In the genomic region with DNA sequence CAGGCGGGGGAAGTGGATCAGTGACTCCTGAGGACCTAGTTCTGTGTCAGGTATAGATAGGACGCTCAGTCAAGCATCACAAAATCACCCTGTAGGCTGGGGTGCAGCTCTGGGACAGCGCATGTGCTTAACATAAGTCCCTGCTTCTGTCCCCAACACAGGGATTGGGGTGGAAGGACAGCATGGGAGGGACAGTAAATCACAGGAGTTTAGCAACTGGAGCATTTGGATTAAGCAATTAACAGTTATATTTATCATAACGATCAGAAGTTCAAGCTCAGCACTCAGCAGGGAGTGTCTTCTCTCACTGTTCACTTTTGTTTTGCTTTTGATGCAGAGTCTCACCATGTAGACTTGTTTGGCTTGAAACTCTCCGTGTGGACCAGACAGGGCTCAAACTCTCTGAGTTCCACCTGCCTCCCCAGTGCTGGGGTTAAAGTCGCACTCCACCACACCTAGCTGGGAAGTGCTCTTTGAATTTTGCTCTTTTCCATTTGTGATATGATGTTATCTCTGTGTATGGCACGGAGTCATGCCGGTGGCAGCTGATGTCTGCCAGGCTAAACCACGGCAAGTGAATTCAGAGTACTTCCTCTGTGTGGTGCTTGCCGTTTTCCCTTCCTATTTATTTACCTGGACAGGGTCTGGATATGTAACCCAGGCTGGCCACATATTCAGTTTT, we compare ENCODE assay signal across 17 mouse cellular contexts. TPM values are rescaled to one million over a fixed set of nuclear protein-coding genes. Genes with fewer than 3 reads are reported as not detected.
DNase-seq lines count a peak whose midpoint lies in the region; ATAC-seq and TF ChIP-seq lines count a peak whose summit lies in the region.
"Had no signal": no experiment of that assay in that cellular context is flagged by ENCODE, and none has a peak within 500 bp of the region (broad histone marks: within the 10 kb centered on the region; RNA-seq: fewer than 3 reads in every experiment).

No protein-coding gene starts in this region.

- H3K4me3 ChIP-seq in liver, embryonic 13.5 days (replicated peaks) = no peak overlapping the region
- H3K4me3 ChIP-seq in liver, embryonic 12.5 days = no peak overlapping the region; the same call in 1 of the 2 replicates
- peak overlapping the region; percentile 1 to 37 for H3K4me3 ChIP-seq in MEL (ENCODE audit: control insufficient read depth in 1 of 2, insufficient read depth in 1 of 2, low read depth in 2 of 2, low read length in 2 of 2)
- H3K4me3 ChIP-seq in intestine, postnatal 0 days (ENCODE audit: low read depth, low read length) = no peak overlapping the region
- H3K4me3 ChIP-seq: embryonic facial prominence, embryonic 12.5 days; forebrain, embryonic 15.5 days; heart, embryonic 13.5 days; hindbrain, embryonic 12.5 days had no signal

- ATAC-seq in liver, embryonic 13.5 days (ENCODE audit: low read depth) = no peak
- ATAC-seq in liver, embryonic 12.5 days = no peak
- ATAC-seq in intestine, postnatal 0 days = peak; percentile 62
- no peak for ATAC-seq in granulocyte monocyte progenitor cell, adult 5-6 weeks (replicated peaks; ENCODE audit: poor library complexity, severe bottlenecking)
- ATAC-seq: forebrain, embryonic 15.5 days; hindbrain, embryonic 16.5 days; inflammation-experienced regulatory T-cells, adult 6 months had no signal

- peak; percentile 1 to 45; a peak in 2 of 4 replicates for TF ChIP-seq EP300 in MEL (IDR thresholded peaks at IDR 0.05; ENCODE audit: low read depth in 1 of 2, low read length in 2 of 2)

- no peak for TF ChIP-seq RAD21 in MEL (IDR thresholded peaks at IDR 0.05; ENCODE audit: low read depth, low read length)

- 0 out of 2 replicates have a peak overlapping the region, but pooled peaks have one; percentile 33 for H3K9ac ChIP-seq in liver, embryonic 13.5 days
- H3K9ac ChIP-seq in liver, embryonic 12.5 days = no peak overlapping the region
- peak overlapping the region; percentile 0 for H3K9ac ChIP-seq in MEL (ENCODE audit: control insufficient read depth, low read depth, low read length, poor library complexity, severe bottlenecking)
- no peak overlapping the region for H3K9ac ChIP-seq in intestine, postnatal 0 days (ENCODE audit: low read depth, low read length)
- H3K9ac ChIP-seq: embryonic facial prominence, embryonic 12.5 days; forebrain, embryonic 15.5 days; heart, embryonic 13.5 days; hindbrain, embryonic 12.5 days had no signal

- no peaks in the 10 kb centered on the region for H3K9me3 ChIP-seq in liver, embryonic 13.5 days (replicated peaks)
- no peaks in the 10 kb centered on the region for H3K9me3 ChIP-seq in liver, embryonic 12.5 days (replicated peaks)
- no peaks in the 10 kb centered on the region for H3K9me3 ChIP-seq in MEL (replicated peaks; ENCODE audit: insufficient read depth, low read length)
- no peaks in the 10 kb centered on the region for H3K9me3 ChIP-seq in intestine, postnatal 0 days (ENCODE audit: control insufficient read depth)
- H3K9me3 ChIP-seq: embryonic facial prominence, embryonic 12.5 days; forebrain, embryonic 15.5 days; heart, embryonic 13.5 days; hindbrain, embryonic 12.5 days had no signal

- H3K27me3 ChIP-seq in liver, embryonic 13.5 days = no peaks in the 10 kb centered on the region
- no peaks in the 10 kb centered on the region for H3K27me3 ChIP-seq in liver, embryonic 12.5 days (replicated peaks)
- no peaks in the 10 kb centered on the region for H3K27me3 ChIP-seq in MEL (ENCODE audit: control insufficient read depth in 1 of 2, insufficient read depth in 2 of 2, low read length in 2 of 2)
- no peaks in the 10 kb centered on the region for H3K27me3 ChIP-seq in intestine, postnatal 0 days (replicated peaks; ENCODE audit: control insufficient read depth, insufficient read depth, low read length)
- H3K27me3 ChIP-seq: embryonic facial prominence, embryonic 12.5 days; forebrain, embryonic 15.5 days; heart, embryonic 13.5 days; hindbrain, embryonic 12.5 days had no signal

- H3K27ac ChIP-seq in liver, embryonic 13.5 days = no peak overlapping the region
- no peak overlapping the region for H3K27ac ChIP-seq in liver, embryonic 12.5 days
- H3K27ac ChIP-seq in MEL (ENCODE audit: control insufficient read depth, low read depth, low read length) = peak overlapping the region; percentile 18
- H3K27ac ChIP-seq in intestine, postnatal 0 days (ENCODE audit: low read depth, low read length) = peak overlapping the region; percentile 51
- H3K27ac ChIP-seq: embryonic facial prominence, embryonic 12.5 days; forebrain, embryonic 15.5 days; heart, embryonic 13.5 days; hindbrain, embryonic 12.5 days had no signal

- DNase-seq in liver, embryonic 13.5 days = no peak
- DNase-seq in MEL (ENCODE audit: low read depth, low spot score) = peak; percentile 49
- DNase-seq in layer of hippocampus, adult 9-10 months (ENCODE audit: low spot score) = no peak
- DNase-seq: adrenal gland, adult 2 months; adrenal gland, postnatal 25 days; cerebellum, adult 2 months; cerebellum, postnatal 10 days; heart, postnatal 36 days had no signal

- H3K36me3 ChIP-seq in liver, embryonic 13.5 days = peaks cover 10% of the 10 kb centered on the region
- peaks cover 19% of the 10 kb centered on the region for H3K36me3 ChIP-seq in liver, embryonic 12.5 days
- peaks cover 2 to 24% of the 10 kb centered on the region in 2 experiments; a peak in 3 of 4 replicates for H3K36me3 ChIP-seq in MEL (ENCODE audit: control insufficient read depth in 1 of 2, insufficient read depth in 2 of 2, low read length in 2 of 2)
- peaks cover 17% of the 10 kb centered on the region for H3K36me3 ChIP-seq in intestine, postnatal 0 days (ENCODE audit: control insufficient read depth, insufficient read depth)
- H3K36me3 ChIP-seq: embryonic facial prominence, embryonic 12.5 days had no signal

- no peak for TF ChIP-seq POLR2A in MEL (IDR thresholded peaks at IDR 0.05; ENCODE audit: control insufficient read depth in 1 of 2, insufficient read depth in 1 of 2, low read depth in 1 of 2, low read length in 2 of 2, poor library complexity in 1 of 2)

- no peak for TF ChIP-seq CTCF in MEL (IDR thresholded peaks at IDR 0.05 in 2 of 3, conservative IDR thresholded peaks at IDR 0.05 in 1 of 3; ENCODE audit: control insufficient read depth in 1 of 3, insufficient read depth in 1 of 3, low read depth in 2 of 3, low read length in 3 of 3, poor library complexity in 1 of 3, severe bottlenecking in 1 of 3)
- no peak for TF ChIP-seq CTCF in intestine, postnatal 0 days (IDR thresholded peaks at IDR 0.05; ENCODE audit: low read depth)

- WGBS in liver, embryonic 13.5 days (ENCODE audit: insufficient replicate concordance) = 54% methylated on average over 10 of the region's 10 CpGs
- 53% methylated on average over 10 of the region's 10 CpGs for WGBS in liver, embryonic 12.5 days (ENCODE audit: insufficient replicate concordance)
- WGBS in intestine, postnatal 0 days = 49% methylated on average over 10 of the region's 10 CpGs

- H3K4me1 ChIP-seq in liver, embryonic 13.5 days (replicated peaks) = peaks cover 56% of the 10 kb centered on the region
- peaks cover 52% of the 10 kb centered on the region for H3K4me1 ChIP-seq in liver, embryonic 12.5 days
- H3K4me1 ChIP-seq in MEL (ENCODE audit: control insufficient read depth in 1 of 2, insufficient read depth in 2 of 2, low read length in 2 of 2) = peaks cover 17 to 29% of the 10 kb centered on the region in 2 experiments
- 0 out of 2 replicates have a peak, but pooled peaks cover 5% of the 10 kb centered on the region for H3K4me1 ChIP-seq in intestine, postnatal 0 days (replicated peaks; ENCODE audit: control insufficient read depth, insufficient read depth, low read length)

- no peak overlapping the region for H3K4me2 ChIP-seq in liver, embryonic 13.5 days
- H3K4me2 ChIP-seq in liver, embryonic 12.5 days = no peak overlapping the region
- H3K4me2 ChIP-seq in intestine, postnatal 0 days (replicated peaks; ENCODE audit: low read depth) = peak overlapping the region; percentile 51
- H3K4me2 ChIP-seq: embryonic facial prominence, embryonic 12.5 days; forebrain, embryonic 15.5 days; heart, embryonic 13.5 days; hindbrain, embryonic 12.5 days had no signal

- H3K79me2 ChIP-seq in MEL (ENCODE audit: control insufficient read depth, insufficient read depth, low read length, poor library complexity) = peaks cover 1% of the 10 kb centered on the region

RNA-seq across cellular contexts. Expression of a gene that starts 4.0 kb away (rescaled TPM):
- polyA plus RNA-seq in liver, embryonic 13.5 days (2015; fragmentation: Nextera tagmentation; extraction: Ambion mirVana) = 31.4 and 33.0 TPM in 2 replicates
- 35.8 and 37.1 TPM in 2 replicates for polyA plus RNA-seq in liver, embryonic 12.5 days (2016; fragmentation: Nextera tagmentation; extraction: Ambion mirVana)
- 37.5 and 64.4 TPM in 2 replicates for total RNA-seq in MEL (2012; rRNA removed)
- 100 to 1,000 TPM in 1 of 2 experiments, 10 to 100 TPM in 1; 35.5 to 146 TPM for polyA plus RNA-seq in MEL (2012; ENCODE audit: insufficient read depth in 1 of 2, insufficient read length in 2 of 2, low read depth in 1 of 2, low replicate concordance in 2 of 2, missing spikeins in 1 of 2)
- polyA plus RNA-seq in intestine, postnatal 0 days (2015; fragmentation: Nextera tagmentation; extraction: Ambion mirVana) = 100 and 102 TPM in 2 replicates
- total RNA-seq in granulocyte monocyte progenitor cell, adult 5-6 weeks (2014; fragmentation: Nextera tagmentation) = 26.9 and 29.5 TPM in 2 replicates
- 27.7 and 33.0 TPM in 2 replicates for total RNA-seq in granulocyte monocyte progenitor cell, adult 5-6 weeks (2017)

RNA-seq across cellular contexts. Expression of a gene that starts 10.1 kb away (rescaled TPM):
- 344 and 360 TPM in 2 replicates for polyA plus RNA-seq in liver, embryonic 13.5 days (2015; fragmentation: Nextera tagmentation; extraction: Ambion mirVana)
- 378 and 390 TPM in 2 replicates for polyA plus RNA-seq in liver, embryonic 12.5 days (2016; fragmentation: Nextera tagmentation; extraction: Ambion mirVana)
- total RNA-seq in MEL (2012; rRNA removed) = 2,405 and 2,621 TPM in 2 replicates
- polyA plus RNA-seq in MEL (2012; ENCODE audit: insufficient read depth in 1 of 2, insufficient read length in 2 of 2, low read depth in 1 of 2, low replicate concordance in 2 of 2, missing spikeins in 1 of 2) = 100 to 1,000 TPM in 1 of 2 experiments, not detected in 1; 595 TPM
- 240 and 241 TPM in 2 replicates for polyA plus RNA-seq in intestine, postnatal 0 days (2015; fragmentation: Nextera tagmentation; extraction: Ambion mirVana)
- 1,057 and 1,193 TPM in 2 replicates for total RNA-seq in granulocyte monocyte progenitor cell, adult 5-6 weeks (2014; fragmentation: Nextera tagmentation)
- 795 and 2,552 TPM in 2 replicates for total RNA-seq in granulocyte monocyte progenitor cell, adult 5-6 weeks (2017)

RNA-seq across cellular contexts. Expression of a gene that starts 12.6 kb away (rescaled TPM):
- polyA plus RNA-seq in liver, embryonic 13.5 days (2015; fragmentation: Nextera tagmentation; extraction: Ambion mirVana) = 3.1 and 3.4 TPM in 2 replicates
- polyA plus RNA-seq in liver, embryonic 12.5 days (2016; fragmentation: Nextera tagmentation; extraction: Ambion mirVana) = 3.6 and 3.9 TPM in 2 replicates
- total RNA-seq in MEL (2012; rRNA removed) = 4.2 and 6.4 TPM in 2 replicates
- polyA plus RNA-seq in MEL (2012; ENCODE audit: insufficient read depth in 1 of 2, insufficient read length in 2 of 2, low read depth in 1 of 2, low replicate concordance in 2 of 2, missing spikeins in 1 of 2) = 10 to 100 TPM in 1 of 2 experiments, not detected in 1; 18.6 TPM
- polyA plus RNA-seq in intestine, postnatal 0 days (2015; fragmentation: Nextera tagmentation; extraction: Ambion mirVana) = 27.8 and 31.9 TPM in 2 replicates
- 1.4 and 3.0 TPM in 2 replicates for total RNA-seq in granulocyte monocyte progenitor cell, adult 5-6 weeks (2014; fragmentation: Nextera tagmentation)
- total RNA-seq in granulocyte monocyte progenitor cell, adult 5-6 weeks (2017) = 0.52 and 2.2 TPM in 2 replicates
- polyA plus RNA-seq: inflammation-experienced regulatory T-cells, adult 6 months had no signal

RNA-seq across cellular contexts. Expression of a gene that starts 13.8 kb away (rescaled TPM):
- 8.8 and 8.9 TPM in 2 replicates for polyA plus RNA-seq in liver, embryonic 13.5 days (2015; fragmentation: Nextera tagmentation; extraction: Ambion mirVana)
- polyA plus RNA-seq in liver, embryonic 12.5 days (2016; fragmentation: Nextera tagmentation; extraction: Ambion mirVana) = 11.8 and 12.2 TPM in 2 replicates
- total RNA-seq in MEL (2012; rRNA removed) = 43.9 and 49.5 TPM in 2 replicates
- 100 to 1,000 TPM in 1 of 2 experiments, not detected in 1; 125 TPM for polyA plus RNA-seq in MEL (2012; ENCODE audit: insufficient read depth in 1 of 2, insufficient read length in 2 of 2, low read depth in 1 of 2, low replicate concordance in 2 of 2, missing spikeins in 1 of 2)
- polyA plus RNA-seq in intestine, postnatal 0 days (2015; fragmentation: Nextera tagmentation; extraction: Ambion mirVana) = 94.5 and 95.6 TPM in 2 replicates
- total RNA-seq in granulocyte monocyte progenitor cell, adult 5-6 weeks (2014; fragmentation: Nextera tagmentation) = 77.1 and 85.8 TPM in 2 replicates
- total RNA-seq in granulocyte monocyte progenitor cell, adult 5-6 weeks (2017) = 56.3 and 66.2 TPM in 2 replicates

RNA-seq across cellular contexts. Expression of a gene that starts 27.1 kb away (rescaled TPM):
- polyA plus RNA-seq in liver, embryonic 13.5 days (2015; fragmentation: Nextera tagmentation; extraction: Ambion mirVana) = 0.66 and 1.2 TPM in 2 replicates
- polyA plus RNA-seq in liver, embryonic 12.5 days (2016; fragmentation: Nextera tagmentation; extraction: Ambion mirVana) = 1.3 and 2.1 TPM in 2 replicates
- total RNA-seq in MEL (2012; rRNA removed) = 1.4 and 1.6 TPM in 2 replicates
- 1 to 10 TPM in 1 of 2 experiments, not detected in 1; 2.3 TPM for polyA plus RNA-seq in MEL (2012; ENCODE audit: insufficient read depth in 1 of 2, insufficient read length in 2 of 2, low read depth in 1 of 2, low replicate concordance in 2 of 2, missing spikeins in 1 of 2)
- polyA plus RNA-seq in intestine, postnatal 0 days (2015; fragmentation: Nextera tagmentation; extraction: Ambion mirVana) = 7.0 and 7.8 TPM in 2 replicates
- 0.49 and 2.7 TPM in 2 replicates for total RNA-seq in granulocyte monocyte progenitor cell, adult 5-6 weeks (2014; fragmentation: Nextera tagmentation)
- total RNA-seq in granulocyte monocyte progenitor cell, adult 5-6 weeks (2017) = 0.52 and 9.1 TPM in 2 replicates

Comparison
In these comparisons a context has a peak if more than half of its experiments do, and no peak if none do; other contexts are left out.
1. H3K9ac ChIP-seq: peak in liver, embryonic 13.5 days (single experiment) and MEL (single experiment); none in liver, embryonic 12.5 days (single experiment) and intestine, postnatal 0 days (single experiment).
2. H3K27ac ChIP-seq: peak in MEL (single experiment) and intestine, postnatal 0 days (single experiment); none in liver, embryonic 13.5 days (single experiment) and liver, embryonic 12.5 days (single experiment).
3. H3K4me3 ChIP-seq: peak in MEL (2 of 2); none in liver, embryonic 13.5 days (single experiment), liver, embryonic 12.5 days (single experiment) and intestine, postnatal 0 days (single experiment).